Mouse (Mus musculus) midbrain, embryonic 15.5 days (tissue): Measurements from ENCODE around the gene Pbx1. TPM values are rescaled to one million over a fixed set of nuclear protein-coding genes. Genes with fewer than 3 reads are reported as not detected.

Experiments
- ATAC-seq: fragments of 200-750 bp; cut with Nextera tagmentation; replicated peaks from 2 replicates; pipeline ENCODE4 v1.8.0; 2017; ENCODE audit warnings: moderate TSS enrichment
- H3K27ac ChIP-seq: fragments of 300-500 bp; sonication (generic); 2 replicates; pipeline ENCODE4 v1.5.1; 2015; ENCODE audit warnings: mild to moderate bottlenecking, inconsistent platforms
- H3K27me3 ChIP-seq: fragments of 300-500 bp; sonication (generic); replicated peaks from 2 replicates; pipeline ENCODE4 v1.6.1; 2015; ENCODE audit warnings: inconsistent platforms
- H3K36me3 ChIP-seq: fragments of 300-500 bp; sonication (generic); replicated peaks from 2 replicates; pipeline ENCODE4 v1.6.1; 2015; ENCODE audit warnings: inconsistent platforms
- H3K4me1 ChIP-seq: fragments of 300-500 bp; sonication (generic); 2 replicates; pipeline ENCODE4 v1.6.1; 2015; ENCODE audit warnings: inconsistent platforms
- H3K4me2 ChIP-seq: fragments of 300-500 bp; sonication (generic); 2 replicates; pipeline ENCODE4 v1.6.1; 2015; ENCODE audit warnings: inconsistent platforms, mild to moderate bottlenecking, moderate library complexity
- H3K4me3 ChIP-seq: fragments of 300-500 bp; sonication (generic); 2 replicates; pipeline ENCODE4 v1.5.1; 2015; ENCODE audit warnings: mild to moderate bottlenecking, inconsistent platforms
- H3K9ac ChIP-seq: fragments of 300-500 bp; sonication (generic); 2 replicates; pipeline ENCODE4 v1.6.1; 2015; ENCODE audit warnings: mild to moderate bottlenecking, inconsistent platforms
- H3K9me3 ChIP-seq: fragments of 300-500 bp; sonication (generic); 2 replicates; pipeline ENCODE4 v1.6.1; 2016; ENCODE audit warnings: inconsistent platforms
- WGBS: fragments of 180-500 bp; shearing (Covaris S2); methylation state at CpG from one replicate; pipeline ENCODE4 v1.1.7; 2015; ENCODE audit warnings: mixed read lengths; 5-methylcytosine and 5-hydroxymethylcytosine counted together
- polyA plus RNA-seq: library from polyadenylated mRNA; unstranded; fragments of >200 nt; fragmentation: Nextera tagmentation; extraction: Ambion mirVana; gene quantifications from 2 replicates; pipeline ENCODE4 v1.2.1, GENCODE M21; 2015

Pbx1 gene
- polyA plus RNA-seq, 1 experiment from 2014 or later, result 83.0 TPM

- no peak for ATAC-seq
- H3K27me3 ChIP-seq, result no peaks in the 10 kb centered on the region
- H3K36me3 ChIP-seq, result peaks cover 6% of the 10 kb centered on the region; the same call in 1 of the 2 replicates
- 66% methylated on average over 7 of the region's 7 CpGs for WGBS
- no peak overlapping the region for H3K9ac ChIP-seq
- no peak overlapping the region for H3K4me2 ChIP-seq
- peak overlapping the region; percentile 60; the same call in 1 of the 2 replicates for H3K27ac ChIP-seq
- no peak overlapping the region for H3K4me3 ChIP-seq
- no peaks in the 10 kb centered on the region for H3K9me3 ChIP-seq
- peaks cover 8% of the 10 kb centered on the region; the same call in 1 of the 2 replicates for H3K4me1 ChIP-seq
Observed at GRCm38 (mm10) chr1:168193364-168193763, 238.7 kb downstream of the Pbx1 start.

GRCm38 (mm10) chr1:168182816-168183215, 249.3 kb downstream of the Pbx1 start:
- WGBS, result 95% methylated on average over 8 of the region's 8 CpGs
- H3K27ac ChIP-seq, result no peak overlapping the region
- no peaks in the 10 kb centered on the region for H3K27me3 ChIP-seq
- no peak overlapping the region for H3K9ac ChIP-seq
- peaks cover 14% of the 10 kb centered on the region; the same call in 1 of the 2 replicates for H3K36me3 ChIP-seq
- H3K9me3 ChIP-seq, result no peaks in the 10 kb centered on the region
- H3K4me3 ChIP-seq, result no peak overlapping the region
- no peaks in the 10 kb centered on the region for H3K4me1 ChIP-seq
- no peak overlapping the region for H3K4me2 ChIP-seq
- no peak for ATAC-seq

GRCm38 (mm10) chr1:168180622-168181441, 251.2 kb downstream of the Pbx1 start:
- peaks cover 14% of the 10 kb centered on the region; the same call in 1 of the 2 replicates for H3K36me3 ChIP-seq
- 86% methylated on average over 9 of the region's 9 CpGs for WGBS
- no peak overlapping the region for H3K4me2 ChIP-seq
- no peak overlapping the region for H3K4me3 ChIP-seq
- H3K9me3 ChIP-seq, result no peaks in the 10 kb centered on the region
- no peak overlapping the region for H3K27ac ChIP-seq
- H3K4me1 ChIP-seq, result no peaks in the 10 kb centered on the region
- H3K27me3 ChIP-seq, result no peaks in the 10 kb centered on the region
- H3K9ac ChIP-seq, result no peak overlapping the region
- no peak for ATAC-seq

GRCm38 (mm10) chr1:168179691-168180090, 252.4 kb downstream of the Pbx1 start:
- H3K36me3 ChIP-seq, result peaks cover 14% of the 10 kb centered on the region; the same call in 1 of the 2 replicates
- no peak overlapping the region for H3K4me2 ChIP-seq
- no peaks in the 10 kb centered on the region for H3K27me3 ChIP-seq
- H3K4me1 ChIP-seq, result no peaks in the 10 kb centered on the region
- no peak for ATAC-seq
- no peaks in the 10 kb centered on the region for H3K9me3 ChIP-seq
- WGBS, result 80% methylated on average over 11 of the region's 11 CpGs
- H3K9ac ChIP-seq, result no peak overlapping the region
- H3K4me3 ChIP-seq, result no peak overlapping the region
- H3K27ac ChIP-seq, result no peak overlapping the region

GRCm38 (mm10) chr1:168178611-168179010, 253.5 kb downstream of the Pbx1 start:
- H3K36me3 ChIP-seq, result 0 out of 2 replicates have a peak, but pooled peaks cover 10% of the 10 kb centered on the region
- H3K27me3 ChIP-seq, result no peaks in the 10 kb centered on the region
- no peak overlapping the region for H3K9ac ChIP-seq
- H3K9me3 ChIP-seq, result no peaks in the 10 kb centered on the region
- WGBS, result 85% methylated on average over 1 of the region's 1 CpGs
- ATAC-seq, result no peak
- no peak overlapping the region for H3K4me3 ChIP-seq
- H3K27ac ChIP-seq, result no peak overlapping the region
- no peak overlapping the region for H3K4me2 ChIP-seq
- no peaks in the 10 kb centered on the region for H3K4me1 ChIP-seq

GRCm38 (mm10) chr1:168175586-168175985, 256.5 kb downstream of the Pbx1 start:
- Histone ChIP-seq H3K9ac (no peak overlapping the region), H3K27me3 (no peaks in the 10 kb centered on the region), H3K27ac (no peak overlapping the region), H3K4me3 (no peak overlapping the region), H3K9me3 (no peaks in the 10 kb centered on the region), H3K4me2 (no peak overlapping the region), H3K4me1 (no peaks in the 10 kb centered on the region), H3K36me3 (0 out of 2 replicates have a peak, but pooled peaks cover 3% of the 10 kb centered on the region)
- ATAC-seq, result no peak
- 91% methylated on average over 4 of the region's 4 CpGs for WGBS

GRCm38 (mm10) chr1:168169791-168170190, 262.3 kb downstream of the Pbx1 start:
- H3K36me3 ChIP-seq, result 0 out of 2 replicates have a peak, but pooled peaks cover 3% of the 10 kb centered on the region
- no peak overlapping the region for H3K9ac ChIP-seq
- no peak overlapping the region for H3K4me3 ChIP-seq
- 87% methylated on average over 8 of the region's 8 CpGs for WGBS
- peaks cover 15% of the 10 kb centered on the region for H3K4me1 ChIP-seq
- H3K4me2 ChIP-seq, result no peak overlapping the region
- no peaks in the 10 kb centered on the region for H3K9me3 ChIP-seq
- no peak for ATAC-seq
- no peaks in the 10 kb centered on the region for H3K27me3 ChIP-seq
- 0 out of 2 replicates have a peak overlapping the region, but pooled peaks have one; percentile 21 for H3K27ac ChIP-seq

- peak overlapping the region; percentile 21; the same call in 1 of the 2 replicates for H3K27ac ChIP-seq
- no peak overlapping the region for H3K9ac ChIP-seq
- WGBS, result 53% methylated on average over 10 of the region's 10 CpGs
- H3K4me1 ChIP-seq, result peaks cover 21% of the 10 kb centered on the region
- no peaks in the 10 kb centered on the region for H3K27me3 ChIP-seq
- 0 out of 2 replicates have a peak, but pooled peaks cover 3% of the 10 kb centered on the region for H3K36me3 ChIP-seq
- no peak overlapping the region for H3K4me2 ChIP-seq
- H3K4me3 ChIP-seq, result no peak overlapping the region
- peak; percentile 77 for ATAC-seq
- no peaks in the 10 kb centered on the region for H3K9me3 ChIP-seq
Observed at GRCm38 (mm10) chr1:168169052-168169779, 262.9 kb downstream of the Pbx1 start.

- 88% methylated on average over 5 of the region's 5 CpGs for WGBS
- peaks cover 31% of the 10 kb centered on the region for H3K4me1 ChIP-seq
- no peak overlapping the region for H3K4me3 ChIP-seq
- H3K9ac ChIP-seq, result no peak overlapping the region
- H3K9me3 ChIP-seq, result no peaks in the 10 kb centered on the region
- H3K27me3 ChIP-seq, result no peaks in the 10 kb centered on the region
- no peak overlapping the region for H3K4me2 ChIP-seq
- ATAC-seq, result no peak
- H3K27ac ChIP-seq, result no peak overlapping the region
- H3K36me3 ChIP-seq, result no peaks in the 10 kb centered on the region
Observed at GRCm38 (mm10) chr1:168167781-168168180, 264.3 kb downstream of the Pbx1 start.

GRCm38 (mm10) chr1:168166841-168167240, 265.2 kb downstream of the Pbx1 start:
- Histone ChIP-seq H3K4me3 (no peak overlapping the region), H3K9ac (no peak overlapping the region), H3K4me2 (no peak overlapping the region), H3K9me3 (no peaks in the 10 kb centered on the region), H3K27me3 (no peaks in the 10 kb centered on the region), H3K36me3 (no peaks in the 10 kb centered on the region), H3K4me1 (peaks cover 31% of the 10 kb centered on the region), H3K27ac (no peak overlapping the region)
- 91% methylated on average over 2 of the region's 2 CpGs for WGBS
- no peak for ATAC-seq

- H3K4me3 ChIP-seq, result no peak overlapping the region
- H3K36me3 ChIP-seq, result no peaks in the 10 kb centered on the region
- no peaks in the 10 kb centered on the region for H3K27me3 ChIP-seq
- no peaks in the 10 kb centered on the region for H3K9me3 ChIP-seq
- 80% methylated on average over 3 of the region's 3 CpGs for WGBS
- no peak for ATAC-seq
- no peak overlapping the region for H3K9ac ChIP-seq
- H3K27ac ChIP-seq, result peak overlapping the region; percentile 71
- no peak overlapping the region for H3K4me2 ChIP-seq
- H3K4me1 ChIP-seq, result peaks cover 31% of the 10 kb centered on the region
Observed at GRCm38 (mm10) chr1:168164945-168165344, 267.1 kb downstream of the Pbx1 start.

- no peaks in the 10 kb centered on the region for H3K27me3 ChIP-seq
- H3K4me1 ChIP-seq, result peaks cover 24% of the 10 kb centered on the region
- H3K27ac ChIP-seq, result peak overlapping the region; percentile 71
- 0 out of 2 replicates have a peak overlapping the region, but pooled peaks have one; percentile 21 for H3K9ac ChIP-seq
- peak; percentile 45; the same call in 1 of the 2 replicates for ATAC-seq
- H3K36me3 ChIP-seq, result no peaks in the 10 kb centered on the region; the same call in 1 of the 2 replicates
- H3K4me2 ChIP-seq, result peak overlapping the region; percentile 30
- no peak overlapping the region for H3K4me3 ChIP-seq
- WGBS, result 38% methylated on average over 23 of the region's 23 CpGs
- no peaks in the 10 kb centered on the region for H3K9me3 ChIP-seq
Observed at GRCm38 (mm10) chr1:168163521-168164233, 268.4 kb downstream of the Pbx1 start.
